Mouse (Mus musculus) R1 (cell line): Measurements from ENCODE around the gene Tbc1d30.

Experiments used
- DNase-seq: peaks from one replicate; pipeline ENCODE4 v3.0.0-alpha.2; 2018; ENCODE audit warnings: low read depth, low spot score

Tbc1d30 gene

GRCm38 (mm10) chr10:121268771-121269170 is 82.3 kb downstream of the Tbc1d30 start:
- no peak for DNase-seq

GRCm38 (mm10) chr10:121264204-121264575 is 86.9 kb downstream of the Tbc1d30 start:
- no peak for DNase-seq

- no peak for DNase-seq
Observed at GRCm38 (mm10) chr10:121263520-121264203, 87.4 kb downstream of the Tbc1d30 start.

DNA sequence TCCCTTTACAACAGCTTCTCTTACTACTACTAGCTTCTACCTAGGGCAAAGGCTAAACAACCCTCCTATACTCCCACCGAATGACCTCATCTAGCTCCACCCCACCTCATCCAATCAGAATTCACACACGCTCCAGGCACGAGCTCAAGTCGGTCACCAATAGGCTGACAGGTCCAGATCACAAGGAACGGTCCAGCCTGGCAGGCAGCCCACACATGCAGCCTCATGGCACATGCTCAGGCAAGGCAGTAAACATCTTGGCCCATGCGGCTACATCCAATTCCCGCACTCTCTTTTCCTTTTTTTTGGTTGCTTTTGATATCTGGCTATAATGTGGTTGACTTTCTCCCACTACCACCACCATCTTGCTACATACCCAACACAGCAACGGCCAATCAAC is 88.9 kb downstream of the Tbc1d30 start:
- DNase-seq: no peak

- no peak for DNase-seq
Observed at GRCm38 (mm10) chr10:121261036-121261592, 90.0 kb downstream of the Tbc1d30 start.

GRCm38 (mm10) chr10:121256115-121256825 is 94.8 kb downstream of the Tbc1d30 start:
- DNase-seq: peak; percentile 70

DNA sequence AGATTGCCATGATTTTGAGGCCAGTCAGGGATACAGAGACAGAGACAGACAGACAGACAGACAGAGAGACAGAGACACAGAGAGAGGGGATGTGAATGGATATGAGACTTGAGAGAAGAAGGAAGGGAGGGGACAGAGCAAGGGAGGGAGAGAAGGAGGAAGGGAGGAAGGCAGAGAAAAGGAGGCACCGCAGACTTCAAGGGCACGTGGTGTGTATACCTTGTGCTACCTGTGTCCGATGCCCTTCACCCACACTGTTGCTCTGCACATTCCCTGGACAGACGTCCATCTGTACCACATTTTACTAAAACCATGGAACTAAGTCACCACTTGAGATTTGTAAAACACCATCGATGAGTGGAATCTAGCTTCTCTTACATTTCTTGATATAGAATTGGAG is 95.6 kb downstream of the Tbc1d30 start:
- no peak for DNase-seq

GRCm38 (mm10) chr10:121254343-121254742 is 96.7 kb downstream of the Tbc1d30 start:
- no peak for DNase-seq

GRCm38 (mm10) chr10:121252781-121253180 is 98.3 kb downstream of the Tbc1d30 start:
- DNase-seq: no peak

DNA sequence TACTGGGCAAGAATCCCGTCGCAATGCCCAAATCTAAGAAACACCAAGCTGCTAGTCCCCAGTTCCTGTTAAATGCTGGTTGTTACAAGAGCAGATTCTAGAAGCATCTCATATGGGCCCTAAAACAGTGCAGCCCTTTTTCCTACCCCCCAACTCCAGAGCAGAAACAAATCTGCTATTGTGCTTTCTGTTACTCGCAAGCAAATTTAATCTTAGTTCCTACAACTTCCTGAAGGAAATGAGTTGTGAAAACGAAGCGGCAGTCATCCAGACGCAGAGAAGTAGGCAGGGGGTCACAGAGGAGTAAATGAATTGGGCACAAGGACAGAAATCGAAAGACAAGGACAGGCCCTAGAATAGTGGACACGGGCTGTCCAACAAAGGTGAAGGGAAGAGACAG is 99.9 kb downstream of the Tbc1d30 start:
- DNase-seq: no peak

DNA sequence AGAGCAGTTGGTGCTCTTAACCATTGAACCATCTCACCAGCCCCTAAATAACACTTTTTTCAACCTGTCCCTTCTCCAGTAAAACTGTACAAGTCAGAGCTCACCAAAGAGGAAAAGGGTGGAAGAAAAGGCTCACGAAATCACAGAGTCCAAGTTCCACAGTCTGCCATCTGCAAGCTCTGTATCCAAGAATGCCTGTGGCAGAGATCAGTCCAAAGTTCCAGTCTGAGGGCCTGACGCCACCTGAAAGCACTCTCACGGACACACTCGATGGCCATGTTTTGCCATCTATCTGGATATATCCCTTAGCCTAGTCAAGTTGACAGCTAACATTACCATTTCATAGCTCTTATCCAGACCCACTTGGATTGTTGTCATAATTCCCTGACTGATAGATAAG is 101.3 kb downstream of the Tbc1d30 start:
- no peak for DNase-seq

DNA sequence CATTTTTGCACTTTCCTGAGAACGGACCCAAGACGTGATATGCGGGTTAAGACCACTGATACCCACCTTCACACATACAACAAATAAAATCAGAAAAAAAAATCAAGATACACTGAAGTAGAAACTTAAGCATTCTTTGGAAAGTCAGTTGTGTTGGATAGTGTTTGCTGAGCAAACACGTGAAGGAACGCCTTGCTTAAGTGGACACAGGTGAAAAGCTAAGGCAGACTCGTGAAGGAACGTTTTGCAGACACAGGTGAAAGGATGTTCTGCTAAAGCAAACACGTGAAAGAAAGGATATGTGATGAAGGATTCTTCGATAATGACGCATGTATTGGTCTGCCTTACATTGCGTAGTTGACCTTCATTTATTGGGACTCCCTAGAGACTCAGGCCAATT is 103.5 kb downstream of the Tbc1d30 start:
- DNase-seq: no peak

GRCm38 (mm10) chr10:121246971-121247370 is 104.1 kb downstream of the Tbc1d30 start:
- DNase-seq: peak; percentile 49

GRCm38 (mm10) chr10:121243373-121244207 is 107.5 kb downstream of the Tbc1d30 start:
- no peak for DNase-seq

DNA sequence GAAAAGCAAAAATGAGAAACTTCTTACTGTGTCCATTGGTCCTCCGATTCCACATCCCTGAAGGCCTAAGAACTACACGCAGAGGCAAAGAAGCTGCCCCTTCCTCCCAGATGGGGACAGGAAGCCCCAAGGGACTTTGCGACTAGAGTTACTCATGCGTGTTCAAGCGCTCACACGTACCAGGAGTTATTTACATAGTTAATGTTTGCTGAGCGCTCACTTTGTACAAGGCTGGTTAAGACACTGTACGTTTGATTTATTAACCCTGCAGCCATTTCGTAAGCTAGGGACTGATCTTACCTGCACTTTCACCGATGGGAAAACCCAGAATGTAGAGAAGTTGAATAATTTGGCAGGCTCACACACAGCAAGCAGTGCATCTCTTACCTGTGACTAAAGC is 108.5 kb downstream of the Tbc1d30 start:
- no peak for DNase-seq

GRCm38 (mm10) chr10:121239065-121239464 is 112.0 kb downstream of the Tbc1d30 start:
- no peak for DNase-seq

DNA sequence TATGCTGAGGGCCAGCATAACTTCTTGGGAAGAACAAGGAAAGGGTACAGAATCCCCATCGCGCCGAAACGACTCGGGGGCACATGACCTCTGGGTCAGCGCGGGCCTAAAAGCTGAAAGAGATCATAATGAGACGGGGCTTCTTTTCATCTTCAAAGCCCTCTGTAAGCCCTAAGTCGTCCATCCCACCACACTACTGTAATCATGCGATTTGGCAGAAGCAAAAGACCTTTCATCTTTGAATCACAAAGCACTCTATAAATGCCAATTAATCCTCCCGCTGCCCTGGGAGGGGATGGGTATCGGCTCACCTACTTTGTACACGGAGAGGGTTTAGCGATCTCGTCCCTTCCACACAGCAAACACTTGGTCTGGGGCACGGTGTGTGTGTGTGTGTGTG is 112.5 kb downstream of the Tbc1d30 start:
- DNase-seq: no peak

DNA sequence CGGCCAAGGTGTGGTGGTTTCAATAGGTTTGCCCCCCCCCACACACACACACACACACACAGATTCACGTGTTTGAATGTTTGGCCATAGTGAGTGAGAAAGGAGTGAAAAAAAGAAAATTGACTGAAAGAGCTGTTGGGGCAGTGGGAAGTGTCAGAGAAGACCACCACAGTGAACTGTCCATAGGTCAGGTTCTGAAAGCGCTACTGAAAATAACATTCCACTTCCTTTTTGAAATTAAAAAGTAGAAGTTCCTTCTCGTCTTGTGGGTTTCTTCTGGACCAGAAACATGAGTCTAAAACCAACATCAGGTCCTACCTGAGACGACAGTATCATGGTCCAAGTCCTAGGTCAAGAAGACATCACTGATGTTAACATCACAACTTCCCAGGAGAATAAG is 113.7 kb downstream of the Tbc1d30 start:
- no peak for DNase-seq

GRCm38 (mm10) chr10:121235167-121235824 is 115.8 kb downstream of the Tbc1d30 start:
- DNase-seq: no peak

GRCm38 (mm10) chr10:121234476-121234875 is 116.6 kb downstream of the Tbc1d30 start:
- DNase-seq: no peak

- DNase-seq: no peak
Observed at GRCm38 (mm10) chr10:121228422-121228953, 122.6 kb downstream of the Tbc1d30 start.
